Mouse (Mus musculus) midbrain, embryonic 14.5 days (tissue): ENCODE data around the gene Eef1a1. TPM values are rescaled to one million over a fixed set of nuclear protein-coding genes. Genes with fewer than 3 reads are reported as not detected.

Source experiments
- ATAC-seq: fragments of 200-750 bp; cut with Nextera tagmentation; 2 replicates; pipeline ENCODE4 v1.8.0; 2017; ENCODE audit warnings: moderate number of reproducible peaks, moderate library complexity; ENCODE audit not compliant: low FRiP score, low TSS enrichment
- DNase-seq: peaks from one replicate; pipeline ENCODE4 v3.0.0-alpha.2; 2015
- H3K27ac ChIP-seq: fragments of 300-500 bp; sonication (generic); replicated peaks from 2 replicates; pipeline ENCODE4 v1.5.1; 2014; ENCODE audit warnings: mild to moderate bottlenecking, low read depth, low read length, moderate library complexity
- H3K27me3 ChIP-seq: fragments of 300-500 bp; sonication (generic); 2 replicates; pipeline ENCODE4 v1.6.1; 2014; ENCODE audit warnings: low read length, control low read depth, mixed read lengths; ENCODE audit not compliant: control insufficient read depth, insufficient read depth
- H3K36me3 ChIP-seq: fragments of 300-500 bp; sonication (generic); 2 replicates; pipeline ENCODE4 v1.6.1; 2014; ENCODE audit warnings: low read length, control low read depth; ENCODE audit not compliant: control insufficient read depth, insufficient read depth
- H3K4me1 ChIP-seq: fragments of 300-500 bp; sonication (generic); 2 replicates; pipeline ENCODE4 v1.6.1; 2014; ENCODE audit warnings: mild to moderate bottlenecking, antibody characterized with exemption, low read length, control low read depth; ENCODE audit not compliant: control insufficient read depth, insufficient read depth
- H3K4me2 ChIP-seq: fragments of 300-500 bp; sonication (generic); 2 replicates; pipeline ENCODE4 v1.6.1; 2014; ENCODE audit warnings: mild to moderate bottlenecking, low read length, moderate library complexity
- H3K4me3 ChIP-seq: fragments of 300-500 bp; sonication (generic); replicated peaks from 2 replicates; pipeline ENCODE4 v1.5.1; 2014; ENCODE audit warnings: low read depth, low read length
- H3K9ac ChIP-seq: fragments of 300-500 bp; sonication (generic); replicated peaks from 2 replicates; pipeline ENCODE4 v1.6.1; 2014; ENCODE audit warnings: mild to moderate bottlenecking, low read length, moderate library complexity
- H3K9me3 ChIP-seq: fragments of 300-500 bp; sonication (generic); 2 replicates; pipeline ENCODE4 v1.6.1; 2016; ENCODE audit warnings: low read length, control low read depth, mixed read lengths; ENCODE audit not compliant: control insufficient read depth
- WGBS: fragments of 180-500 bp; shearing (Covaris S2); extraction: QIAGEN DNeasy Blood & Tissue Kit; methylation state at CpG from one replicate; pipeline ENCODE4 v1.1.7; 2014; 5-methylcytosine and 5-hydroxymethylcytosine counted together
- polyA plus RNA-seq: library from polyadenylated mRNA; unstranded; fragments of >200 nt; fragmentation: Nextera tagmentation; extraction: Ambion mirVana; gene quantifications from 2 replicates; pipeline ENCODE4 v1.2.1, GENCODE M21; 2014

Gene Eef1a1
- polyA plus RNA-seq, 1 experiment from 2014 or later: 4,401 TPM

DNA sequence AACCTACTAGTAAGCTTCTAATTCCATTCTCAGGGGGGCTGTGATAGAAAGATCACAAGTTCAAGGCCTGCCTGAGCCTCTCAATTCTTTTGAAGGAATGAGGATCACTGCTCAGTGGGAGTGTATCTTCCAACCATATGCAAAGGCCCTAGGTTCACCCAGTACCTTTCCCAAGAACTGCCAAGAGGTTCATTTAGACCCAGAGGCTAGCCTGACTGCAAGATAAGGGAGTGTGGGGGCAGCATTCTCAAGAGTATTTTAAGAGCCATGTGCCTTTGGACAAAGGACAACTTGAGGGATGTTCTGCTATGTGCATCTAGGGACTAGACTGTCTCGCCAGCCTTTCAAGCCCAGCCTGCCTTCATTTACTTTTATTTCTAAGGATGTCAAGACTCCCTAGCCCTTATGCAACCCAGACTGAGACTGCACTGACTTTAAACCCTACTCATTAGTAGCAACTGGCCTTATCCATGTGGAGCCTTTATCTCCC, 12.4 kb downstream of the Eef1a1 start:
- H3K4me1 ChIP-seq: peaks cover 11% of the 10 kb centered on the region; the same call in 1 of the 2 replicates
- DNase-seq: peak; percentile 28
- no peak overlapping the region for H3K4me2 ChIP-seq
- H3K4me3 ChIP-seq: no peak overlapping the region
- H3K36me3 ChIP-seq: peaks cover 71% of the 10 kb centered on the region
- WGBS: 10% methylated on average over 1 of the region's 1 CpGs
- no peak for ATAC-seq
- no peak overlapping the region for H3K27ac ChIP-seq
- no peaks in the 10 kb centered on the region for H3K27me3 ChIP-seq
- no peak overlapping the region for H3K9ac ChIP-seq
- no peaks in the 10 kb centered on the region for H3K9me3 ChIP-seq

DNA sequence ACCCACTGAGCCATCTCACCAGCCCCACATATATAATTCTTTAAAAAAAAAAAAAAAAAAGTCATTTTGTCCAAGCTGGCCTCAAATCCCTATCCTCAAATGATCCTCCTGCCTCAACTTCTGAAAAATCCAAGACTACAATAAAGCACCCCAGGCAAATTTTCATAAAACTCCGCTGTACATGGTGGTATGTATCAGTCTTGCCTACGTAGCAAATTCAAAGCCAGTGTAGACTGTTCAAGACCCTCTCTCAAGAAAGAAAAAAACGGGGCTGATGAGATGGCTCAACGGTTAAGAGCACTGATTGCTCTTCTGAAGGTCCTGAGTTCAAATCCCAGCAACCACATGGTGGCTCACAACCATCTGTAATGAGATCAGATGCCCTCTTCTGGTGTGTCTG, 13.1 kb downstream of the Eef1a1 start:
- Histone ChIP-seq H3K4me3 (no peak overlapping the region), H3K4me2 (no peak overlapping the region), H3K9ac (no peak overlapping the region), H3K9me3 (no peaks in the 10 kb centered on the region), H3K4me1 (peaks cover 11% of the 10 kb centered on the region; the same call in 1 of the 2 replicates), H3K36me3 (peaks cover 72% of the 10 kb centered on the region), H3K27me3 (no peaks in the 10 kb centered on the region), H3K27ac (no peak overlapping the region)
- WGBS: 87% methylated on average over 4 of the region's 4 CpGs
- no peak for ATAC-seq
- peak; percentile 35 for DNase-seq

GRCm38 (mm10) chr9:78475383-78475780, 13.6 kb downstream of the Eef1a1 start:
- no peaks in the 10 kb centered on the region for H3K27me3 ChIP-seq
- no peak overlapping the region for H3K9ac ChIP-seq
- ATAC-seq (no peak), DNase-seq (no peak)
- WGBS: 89% methylated on average over 2 of the region's 2 CpGs
- no peak overlapping the region for H3K27ac ChIP-seq
- H3K36me3 ChIP-seq: peaks cover 77% of the 10 kb centered on the region
- no peak overlapping the region for H3K4me3 ChIP-seq
- no peaks in the 10 kb centered on the region for H3K9me3 ChIP-seq
- no peak overlapping the region for H3K4me2 ChIP-seq
- peaks cover 11% of the 10 kb centered on the region; the same call in 1 of the 2 replicates for H3K4me1 ChIP-seq

DNA sequence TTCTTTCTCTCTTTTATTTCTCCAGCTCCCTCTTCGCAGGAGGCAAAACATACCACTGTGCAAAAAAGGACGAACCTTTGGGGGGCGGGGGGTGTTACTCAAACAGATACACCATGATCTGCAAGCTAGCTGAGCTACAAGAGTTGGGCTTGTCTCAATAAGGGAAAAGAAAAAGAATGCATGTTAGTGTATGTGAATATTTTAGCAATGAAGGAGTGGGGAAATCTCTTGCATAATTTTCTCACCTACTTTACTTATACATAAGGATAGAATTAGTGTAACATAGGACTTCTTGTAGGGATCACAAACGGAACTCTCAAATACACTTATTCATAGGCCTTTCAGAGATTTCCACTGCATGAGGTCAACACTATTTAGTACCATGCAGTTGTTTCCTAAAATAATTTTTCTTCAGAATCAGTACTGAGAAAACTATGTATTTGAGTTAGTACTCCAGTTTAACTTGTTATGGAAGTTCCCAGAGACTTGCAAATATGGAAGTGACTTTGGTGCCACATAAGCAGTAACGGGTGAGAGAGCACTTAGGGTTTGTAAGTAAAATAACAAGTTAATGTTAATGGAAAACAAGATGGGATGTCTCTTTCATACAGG, 14.1 kb downstream of the Eef1a1 start:
- Histone ChIP-seq H3K9ac (no peak overlapping the region), H3K4me1 (peaks cover 11% of the 10 kb centered on the region; the same call in 1 of the 2 replicates), H3K4me2 (no peak overlapping the region), H3K9me3 (no peaks in the 10 kb centered on the region), H3K27ac (no peak overlapping the region), H3K36me3 (peaks cover 81% of the 10 kb centered on the region), H3K27me3 (no peaks in the 10 kb centered on the region), H3K4me3 (no peak overlapping the region)
- no peak for DNase-seq
- 89% methylated on average over 5 of the region's 5 CpGs for WGBS
- no peak for ATAC-seq

DNA sequence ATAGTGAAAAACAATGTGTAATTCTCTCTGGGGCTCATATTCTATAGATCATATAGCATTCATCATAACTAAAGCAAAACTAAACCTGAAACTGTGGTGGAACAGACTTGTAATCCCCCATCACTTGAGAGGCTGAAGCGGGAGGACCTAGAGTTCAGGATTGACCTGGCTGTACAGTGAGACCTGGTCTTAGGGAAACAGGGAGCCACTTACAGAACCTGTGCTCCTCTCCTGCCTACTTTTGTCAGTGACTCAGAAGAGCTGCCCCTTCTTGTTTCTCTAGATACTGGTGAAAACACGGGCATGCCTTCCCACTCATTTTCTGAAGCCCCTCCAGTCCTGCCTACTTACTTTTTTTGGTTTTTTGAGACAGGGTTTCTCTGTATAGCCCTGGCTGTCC, 14.7 kb downstream of the Eef1a1 start:
- peaks cover 76% of the 10 kb centered on the region for H3K36me3 ChIP-seq
- no peak overlapping the region for H3K4me3 ChIP-seq
- no peak overlapping the region for H3K9ac ChIP-seq
- no peaks in the 10 kb centered on the region for H3K27me3 ChIP-seq
- 85% methylated on average over 2 of the region's 2 CpGs for WGBS
- no peak overlapping the region for H3K4me2 ChIP-seq
- no peak for ATAC-seq
- H3K27ac ChIP-seq: no peak overlapping the region
- peaks cover 7% of the 10 kb centered on the region; the same call in 1 of the 2 replicates for H3K4me1 ChIP-seq
- no peak for DNase-seq
- no peaks in the 10 kb centered on the region for H3K9me3 ChIP-seq

- H3K36me3 ChIP-seq: peaks cover 75% of the 10 kb centered on the region
- ATAC-seq (no peak), DNase-seq (no peak)
- 81% methylated on average over 8 of the region's 8 CpGs for WGBS
- H3K4me3 ChIP-seq: no peak overlapping the region
- H3K9me3 ChIP-seq: no peaks in the 10 kb centered on the region
- no peak overlapping the region for H3K4me2 ChIP-seq
- no peak overlapping the region for H3K9ac ChIP-seq
- peaks cover 6% of the 10 kb centered on the region; the same call in 1 of the 2 replicates for H3K4me1 ChIP-seq
- H3K27ac ChIP-seq: no peak overlapping the region
- no peaks in the 10 kb centered on the region for H3K27me3 ChIP-seq
Observed at GRCm38 (mm10) chr9:78473588-78473987, 15.4 kb downstream of the Eef1a1 start.

- 87% methylated on average over 3 of the region's 3 CpGs for WGBS
- H3K4me2 ChIP-seq: no peak overlapping the region
- no peak for ATAC-seq
- H3K4me1 ChIP-seq: no peaks in the 10 kb centered on the region
- no peaks in the 10 kb centered on the region for H3K9me3 ChIP-seq
- no peak overlapping the region for H3K27ac ChIP-seq
- H3K36me3 ChIP-seq: peaks cover 75% of the 10 kb centered on the region
- DNase-seq: no peak
- H3K27me3 ChIP-seq: no peaks in the 10 kb centered on the region
- no peak overlapping the region for H3K4me3 ChIP-seq
- no peak overlapping the region for H3K9ac ChIP-seq
Observed at GRCm38 (mm10) chr9:78465725-78466124, 23.2 kb downstream of the Eef1a1 start.

DNA sequence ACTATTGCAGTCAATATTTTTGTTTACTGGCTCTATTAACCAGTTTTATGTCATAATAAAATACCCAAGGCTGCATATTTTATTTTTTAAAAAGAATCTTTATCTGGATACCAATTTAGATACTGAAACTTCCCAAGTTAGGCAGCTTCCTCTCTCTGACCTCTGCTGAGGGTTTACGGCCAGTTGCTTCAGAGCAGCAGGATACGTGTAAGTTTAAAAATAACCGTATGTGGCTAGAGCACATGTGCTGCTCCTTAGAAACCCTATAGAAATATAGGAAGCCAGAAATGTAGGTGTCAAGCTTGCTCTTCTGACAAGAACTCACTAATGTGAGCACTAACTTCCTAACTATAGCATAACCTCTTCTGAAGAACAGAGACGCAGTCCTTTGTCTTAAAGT, 25.6 kb downstream of the Eef1a1 start:
- Histone ChIP-seq H3K36me3 (peaks cover 74% of the 10 kb centered on the region), H3K27ac (no peak overlapping the region), H3K9me3 (no peaks in the 10 kb centered on the region), H3K4me3 (no peak overlapping the region), H3K27me3 (no peaks in the 10 kb centered on the region), H3K4me1 (no peaks in the 10 kb centered on the region), H3K4me2 (no peak overlapping the region), H3K9ac (no peak overlapping the region)
- WGBS: 96% methylated on average over 4 of the region's 4 CpGs
- ATAC-seq: no peak
- DNase-seq: no peak

- no peaks in the 10 kb centered on the region for H3K27me3 ChIP-seq
- H3K4me1 ChIP-seq: no peaks in the 10 kb centered on the region
- no peak overlapping the region for H3K4me2 ChIP-seq
- no peak for ATAC-seq
- no peak overlapping the region for H3K4me3 ChIP-seq
- 91% methylated on average over 8 of the region's 8 CpGs for WGBS
- H3K36me3 ChIP-seq: peaks cover 59% of the 10 kb centered on the region
- no peak overlapping the region for H3K9ac ChIP-seq
- no peak overlapping the region for H3K27ac ChIP-seq
- DNase-seq: no peak
- no peaks in the 10 kb centered on the region for H3K9me3 ChIP-seq
Observed at GRCm38 (mm10) chr9:78457026-78457425, 31.9 kb downstream of the Eef1a1 start.
